Mouse (Mus musculus) bone marrow macrophage, adult 2 months (primary cell): ENCODE data around the gene Trp53i13.

Experiments used
- CTCF ChIP-seq: IDR thresholded peaks from 2 replicates; pipeline ENCODE4 v1.5.1; 2012; ENCODE audit warnings: low read depth, mild to moderate bottlenecking, low read length, moderate library complexity
- POLR2A ChIP-seq: IDR thresholded peaks from 2 replicates; pipeline ENCODE4 v1.6.1; 2012; ENCODE audit warnings: mild to moderate bottlenecking, low read depth, low read length, borderline replicate concordance

- TF ChIP-seq CTCF (peak; percentile 58), POLR2A (no peak)
Measured at GRCm38 (mm10) chr11:77501392-77501791, 14.4 kb downstream of the Trp53i13 start.
